In the genomic region with DNA sequence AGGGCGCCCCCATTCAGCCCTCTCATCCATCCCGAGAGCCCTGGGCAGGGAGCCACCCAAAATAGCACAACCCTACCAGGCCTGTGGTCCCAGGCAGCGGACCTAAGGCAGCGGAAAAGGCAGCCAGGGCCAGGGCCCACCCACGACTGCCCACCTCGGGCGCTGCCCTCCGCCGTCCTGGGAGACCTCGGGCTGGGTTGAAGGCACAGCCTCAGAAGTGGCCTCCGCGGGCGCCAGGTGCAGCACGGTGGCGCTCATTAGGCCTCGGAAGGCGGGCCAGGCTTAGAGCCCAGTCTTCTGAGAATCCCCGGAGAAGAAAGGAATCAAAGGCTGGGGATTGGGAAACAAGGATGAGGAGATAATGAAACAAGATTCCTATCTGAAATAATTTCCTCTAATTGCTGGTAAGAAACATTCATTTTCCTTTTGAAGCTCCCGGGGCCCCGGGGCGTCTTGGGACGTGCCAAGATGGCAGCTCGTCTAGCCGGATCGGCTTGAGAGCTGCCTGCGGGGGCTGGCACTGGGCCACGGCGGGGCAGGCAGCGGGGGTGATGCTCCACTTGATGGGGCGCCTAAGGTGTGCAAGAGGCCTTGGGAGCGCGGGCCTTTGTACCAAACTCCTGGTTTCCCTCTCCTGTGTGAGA, we compare ENCODE assay signal across 9 mouse cellular contexts. TPM values are rescaled to one million over a fixed set of nuclear protein-coding genes. Genes with fewer than 3 reads are reported as not detected.
A peak's percentile ranks its signal among the peaks of the same experiment; 100 is the strongest.
DNase-seq lines count a peak whose midpoint lies in the region; ATAC-seq and TF ChIP-seq lines count a peak whose summit lies in the region.
"Had no signal": no experiment of that assay in that cellular context is flagged by ENCODE, and none has a peak within 500 bp of the region (broad histone marks: within the 10 kb centered on the region; RNA-seq: fewer than 3 reads in every experiment).

No protein-coding gene starts in this region.

- no peak for TF ChIP-seq CTCF in E14TG2a.4 (conservative IDR thresholded peaks at IDR 0.05; ENCODE audit: low read length)
- no peak for TF ChIP-seq CTCF in heart, adult 2 months (IDR thresholded peaks at IDR 0.05)

- 20% methylated on average over 32 of the region's 32 CpGs for WGBS in heart, embryonic 13.5 days
- 25% methylated on average over 32 of the region's 32 CpGs for WGBS in embryonic facial prominence, embryonic 11.5 days
- WGBS in limb, embryonic 10.5 days: 27% methylated on average over 32 of the region's 32 CpGs
- WGBS in heart, adult 2 months: 21% methylated on average over 32 of the region's 32 CpGs

- peaks cover 30% of the 10 kb centered on the region for H3K27me3 ChIP-seq in heart, embryonic 13.5 days (replicated peaks)
- peaks cover 39% of the 10 kb centered on the region for H3K27me3 ChIP-seq in E14TG2a.4 (ENCODE audit: insufficient read depth, low read length)
- no peaks in the 10 kb centered on the region for H3K27me3 ChIP-seq in embryonic facial prominence, embryonic 11.5 days (ENCODE audit: control insufficient read depth, insufficient read depth, low read length)
- H3K27me3 ChIP-seq in limb, embryonic 10.5 days (ENCODE audit: low read depth, poor library complexity, severe bottlenecking): peaks cover 28% of the 10 kb centered on the region
- no peaks in the 10 kb centered on the region for H3K27me3 ChIP-seq in heart, adult 2 months (ENCODE audit: control insufficient read depth, insufficient read depth, low read length)

- no peaks in the 10 kb centered on the region for H3K9me3 ChIP-seq in heart, embryonic 13.5 days
- peaks cover 8% of the 10 kb centered on the region; the same call in 1 of the 2 replicates for H3K9me3 ChIP-seq in E14TG2a.4 (ENCODE audit: low read length)
- no peaks in the 10 kb centered on the region for H3K9me3 ChIP-seq in embryonic facial prominence, embryonic 11.5 days (replicated peaks; ENCODE audit: control insufficient read depth, low read length)
- H3K9me3 ChIP-seq in limb, embryonic 10.5 days (replicated peaks): no peaks in the 10 kb centered on the region

- no peak for DNase-seq in heart, adult 8-10 months (ENCODE audit: low spot score)
- DNase-seq in embryonic facial prominence, embryonic 11.5 days (ENCODE audit: low spot score): peak; percentile 31
- peak; percentile 49 for DNase-seq in limb, embryonic 10.5 days (ENCODE audit: low spot score)
- no peak for DNase-seq in thymus, postnatal 36 days
- no peak for DNase-seq in spleen, postnatal 4 days (ENCODE audit: low spot score in 2 of 2)
- DNase-seq in heart, adult 2 months: no peak

- H3K79me2 ChIP-seq in heart, adult 2 months (replicated peaks; ENCODE audit: control insufficient read depth, insufficient read depth, low read length): no peaks in the 10 kb centered on the region

- H3K27ac ChIP-seq in heart, embryonic 13.5 days (replicated peaks): no peak overlapping the region
- no peak overlapping the region for H3K27ac ChIP-seq in embryonic facial prominence, embryonic 11.5 days (replicated peaks; ENCODE audit: low read depth, low read length)
- H3K27ac ChIP-seq in limb, embryonic 10.5 days: peak overlapping the region; percentile 56
- H3K27ac ChIP-seq in heart, adult 2 months: no peak overlapping the region

- intact Hi-C loops in heart, adult 2 months (cut with DNase I): no loop called here

- ATAC-seq in heart, embryonic 13.5 days (ENCODE audit: extremely low read depth, insufficient number of reproducible peaks, low FRiP score, low TSS enrichment): no peak
- ATAC-seq in embryonic facial prominence, embryonic 11.5 days (replicated peaks; ENCODE audit: insufficient number of reproducible peaks, low FRiP score, low TSS enrichment, low read depth): 0 out of 2 replicates have a peak, but pooled peaks have one; percentile 32

- peaks cover 23% of the 10 kb centered on the region for H3K4me1 ChIP-seq in heart, embryonic 13.5 days
- peaks cover 40% of the 10 kb centered on the region for H3K4me1 ChIP-seq in E14TG2a.4 (replicated peaks; ENCODE audit: low read depth, low read length)
- no peaks in the 10 kb centered on the region for H3K4me1 ChIP-seq in embryonic facial prominence, embryonic 11.5 days (ENCODE audit: control insufficient read depth, insufficient read depth, low read length)
- peaks cover 21% of the 10 kb centered on the region for H3K4me1 ChIP-seq in limb, embryonic 10.5 days
- no peaks in the 10 kb centered on the region for H3K4me1 ChIP-seq in heart, adult 2 months (ENCODE audit: control insufficient read depth, insufficient read depth, low read length)

- peak overlapping the region; percentile 32 for H3K4me3 ChIP-seq in heart, embryonic 13.5 days
- peak overlapping the region; percentile 79 for H3K4me3 ChIP-seq in E14TG2a.4 (replicated peaks; ENCODE audit: low read length)
- no peak overlapping the region for H3K4me3 ChIP-seq in embryonic facial prominence, embryonic 11.5 days (ENCODE audit: low read depth, low read length)
- H3K4me3 ChIP-seq in limb, embryonic 10.5 days: peak overlapping the region; percentile 36
- no peak overlapping the region for H3K4me3 ChIP-seq in heart, adult 2 months

- H3K4me2 ChIP-seq in heart, embryonic 13.5 days: peak overlapping the region; percentile 57
- H3K4me2 ChIP-seq in embryonic facial prominence, embryonic 11.5 days (ENCODE audit: low read depth, low read length): no peak overlapping the region; the same call in 1 of the 2 replicates

- no peaks in the 10 kb centered on the region for H3K36me3 ChIP-seq in heart, embryonic 13.5 days
- no peaks in the 10 kb centered on the region for H3K36me3 ChIP-seq in E14TG2a.4 (ENCODE audit: insufficient read depth, low read length)
- no peaks in the 10 kb centered on the region for H3K36me3 ChIP-seq in embryonic facial prominence, embryonic 11.5 days (replicated peaks; ENCODE audit: control insufficient read depth, insufficient read depth, low read depth, low read length)
- H3K36me3 ChIP-seq in limb, embryonic 10.5 days: no peaks in the 10 kb centered on the region
- no peaks in the 10 kb centered on the region for H3K36me3 ChIP-seq in heart, adult 2 months (ENCODE audit: control insufficient read depth, insufficient read depth, low read length)

- no peak for TF ChIP-seq EP300 in heart, adult 2 months (IDR thresholded peaks at IDR 0.05; ENCODE audit: insufficient read depth, low read depth, low read length)

- peak overlapping the region; percentile 59 for H3K9ac ChIP-seq in heart, embryonic 13.5 days
- H3K9ac ChIP-seq in embryonic facial prominence, embryonic 11.5 days (replicated peaks; ENCODE audit: low read length): peak overlapping the region; percentile 18; the same call in 1 of the 2 replicates
- H3K9ac ChIP-seq in heart, adult 2 months (ENCODE audit: low read depth, low read length): no peak overlapping the region

- no peak for TF ChIP-seq POLR2A in heart, adult 2 months (IDR thresholded peaks at IDR 0.05; ENCODE audit: insufficient read depth, low read depth, low read length)

RNA-seq across cellular contexts. Expression of a gene that starts 21.4 kb away (rescaled TPM):
- polyA plus RNA-seq in heart, embryonic 13.5 days (2015; fragmentation: Nextera tagmentation; extraction: Ambion mirVana): not detected in 2 replicates
- total RNA-seq in heart, adult 8-10 months (2022): not detected
- polyA plus RNA-seq in embryonic facial prominence, embryonic 11.5 days (2014; fragmentation: Nextera tagmentation; extraction: Ambion mirVana): not detected in 2 replicates
- not detected in 2 replicates for polyA plus RNA-seq in limb, embryonic 10.5 days (2016; fragmentation: Nextera tagmentation; extraction: Ambion mirVana)
- not detected for total RNA-seq in heart, adult 2 months (2021)
- not detected in 2 replicates for polyA plus RNA-seq in heart, adult 2 months (2012; rRNA removed)
- total RNA-seq: CH12.LX had no signal

Comparison
In these comparisons a context has a peak if more than half of its experiments do, and no peak if none do; other contexts are left out.
1. H3K4me3 ChIP-seq: peak in heart, embryonic 13.5 days (single experiment), E14TG2a.4 (single experiment) and limb, embryonic 10.5 days (single experiment); none in embryonic facial prominence, embryonic 11.5 days (single experiment) and heart, adult 2 months (single experiment).
2. DNase-seq: peak in embryonic facial prominence, embryonic 11.5 days (single experiment) and limb, embryonic 10.5 days (single experiment); none in heart, adult 8-10 months (single experiment), thymus, postnatal 36 days (0 of 2), spleen, postnatal 4 days (0 of 2) and heart, adult 2 months (0 of 2).